Mouse (Mus musculus) bone marrow macrophage, adult 2 months (primary cell): ENCODE measurements around the gene 1700025G04Rik.

Experiments used
- CTCF ChIP-seq: IDR thresholded peaks from 2 replicates; pipeline ENCODE4 v1.5.1; 2012; ENCODE audit warnings: low read depth, mild to moderate bottlenecking, low read length, moderate library complexity
- POLR2A ChIP-seq: IDR thresholded peaks from 2 replicates; pipeline ENCODE4 v1.6.1; 2012; ENCODE audit warnings: mild to moderate bottlenecking, low read depth, low read length, borderline replicate concordance

DNA sequence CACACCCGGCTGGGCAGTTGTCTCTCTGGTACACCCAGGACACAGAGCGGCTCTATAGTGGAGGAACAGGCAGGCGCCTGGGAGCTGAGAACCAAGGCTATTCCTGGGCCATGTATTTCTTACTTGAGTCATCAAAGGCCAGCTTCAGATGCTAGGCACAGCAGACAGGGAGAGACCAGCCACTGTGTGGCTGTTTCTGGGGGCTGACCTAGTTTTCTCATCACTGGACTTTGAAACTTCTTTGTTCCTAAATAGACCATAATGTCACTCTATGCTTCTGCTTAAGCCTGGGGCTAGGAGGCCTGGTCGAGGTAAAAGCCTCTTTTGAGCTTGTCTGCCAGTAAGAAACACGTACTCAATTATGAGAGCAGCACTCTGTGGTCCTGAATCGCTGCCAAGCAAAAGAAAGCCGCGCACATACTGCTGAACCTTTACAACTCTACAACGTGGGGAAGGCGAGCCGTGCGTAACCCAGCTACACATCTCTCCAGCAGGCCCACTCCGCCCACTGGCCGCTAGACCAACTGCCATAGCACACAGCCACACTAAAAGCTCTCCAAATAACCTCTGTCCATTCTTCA is 199.8 kb downstream of the 1700025G04Rik start:
- no peak for TF ChIP-seq POLR2A
- TF ChIP-seq CTCF = no peak
